Mouse (Mus musculus) midbrain, embryonic 16.5 days (tissue): Measurements from ENCODE around the gene Tagap. TPM values are rescaled to one million over a fixed set of nuclear protein-coding genes. Genes with fewer than 3 reads are reported as not detected.

Experiments
- polyA plus RNA-seq: library from polyadenylated mRNA; unstranded; fragments of >200 nt; fragmentation: Nextera tagmentation; extraction: Ambion mirVana; gene quantifications from 2 replicates; pipeline ENCODE4 v1.2.1, GENCODE M21; 2015

Gene Tagap
- polyA plus RNA-seq, 1 experiment from 2014 or later, result 0.48 TPM

Other genes with a start within 250 kb of the Tagap start
- gene Fndc1, start 98.7 kb upstream of the Tagap start, polyA plus RNA-seq, result 6.6 and 7.8 TPM in 2 replicates
- gene Rsph3a, start 19.6 kb downstream of the Tagap start, polyA plus RNA-seq, result 71.9 and 76.0 TPM in 2 replicates
- gene Gm49673, start 221.8 kb downstream of the Tagap start, polyA plus RNA-seq, result 0.22 TPM in 1 of 2 replicates, not detected in the other
- 8.2 and 10.4 TPM in 2 replicates for gene Rnaset2a, start 222.1 kb downstream of the Tagap start, polyA plus RNA-seq
- gene Fgfr1op, start 239.5 kb downstream of the Tagap start, polyA plus RNA-seq, result 28.8 and 29.3 TPM in 2 replicates